Mouse (Mus musculus): Measurements from ENCODE around the gene Gm49366. TPM values are rescaled to one million over a fixed set of nuclear protein-coding genes. Genes with fewer than 3 reads are reported as not detected.
"Not testable (repeated sequence)": the region's sequence is repeated elsewhere in the genome, so short reads cannot be mapped to it uniquely, and the experiment has no call there.

The Gm49366 gene
- total RNA-seq (2021): not detected

GRCm38 (mm10) chr12:84038691-84039111 lies at the start of gene Gm49366:
TSS of gene Gm49366 (plus strand) at chr12:84038935.
- intact Hi-C loops (cut with DNase I): not testable (repeated sequence)
- DNase-seq (ENCODE audit: extremely low spot score in 1 of 2, low spot score in 2 of 2): peak in 1 of 2 experiments; percentile 40

- DNase-seq (ENCODE audit: extremely low spot score in 1 of 2, low spot score in 2 of 2): no peak
- intact Hi-C loops (cut with DNase I): loop anchor here (5.0 kb wide), 1 partner anchor 43 kb away; no protein-coding TSS in a partner anchor
Measured at GRCm38 (mm10) chr12:83989378-83989777, 49.4 kb upstream of the Gm49366 start.

GRCm38 (mm10) chr12:83997221-83997620 lies 41.5 kb upstream of the Gm49366 start:
- no peak for DNase-seq (ENCODE audit: extremely low spot score in 1 of 2, low spot score in 2 of 2)
- intact Hi-C loops (cut with DNase I): no loop called here

GRCm38 (mm10) chr12:83998341-83999107 lies 40.2 kb upstream of the Gm49366 start:
- intact Hi-C loops (cut with DNase I): no loop called here
- DNase-seq (ENCODE audit: extremely low spot score in 1 of 2, low spot score in 2 of 2): no peak

- intact Hi-C loops (cut with DNase I): not testable (repeated sequence)
- peak in 1 of 2 experiments; percentile 51 for DNase-seq (ENCODE audit: extremely low spot score in 1 of 2, low spot score in 2 of 2)
Measured at GRCm38 (mm10) chr12:83999237-83999636, 39.5 kb upstream of the Gm49366 start.

- intact Hi-C loops (cut with DNase I): no loop called here
- DNase-seq (ENCODE audit: extremely low spot score in 1 of 2, low spot score in 2 of 2): no peak
Measured at GRCm38 (mm10) chr12:84000418-84000817, 38.3 kb upstream of the Gm49366 start.

GRCm38 (mm10) chr12:84003866-84004265 lies 34.9 kb upstream of the Gm49366 start:
- intact Hi-C loops (cut with DNase I): no loop called here

GRCm38 (mm10) chr12:84008251-84008650 lies 30.5 kb upstream of the Gm49366 start:
- intact Hi-C loops (cut with DNase I): no loop called here
- DNase-seq (ENCODE audit: extremely low spot score in 1 of 2, low spot score in 2 of 2): no peak

More at GRCm38 (mm10) chr12:84003866-84004265, 34.9 kb upstream of the Gm49366 start:
- DNase-seq (ENCODE audit: extremely low spot score in 1 of 2, low spot score in 2 of 2): no peak

- no peak for DNase-seq (ENCODE audit: extremely low spot score in 1 of 2, low spot score in 2 of 2)
- intact Hi-C loops (cut with DNase I): no loop called here
Measured at GRCm38 (mm10) chr12:84008729-84009128, 30.0 kb upstream of the Gm49366 start.

- intact Hi-C loops (cut with DNase I): not testable (repeated sequence)
- DNase-seq (ENCODE audit: extremely low spot score in 1 of 2, low spot score in 2 of 2): peak; percentile 72 to 81
Measured at GRCm38 (mm10) chr12:84009171-84009965, 29.4 kb upstream of the Gm49366 start, which contains the start of gene Acot1. TSS of gene Acot1 (plus strand) at chr12:84009490.

GRCm38 (mm10) chr12:84010201-84010600 lies 28.5 kb upstream of the Gm49366 start:
- DNase-seq (ENCODE audit: extremely low spot score in 1 of 2, low spot score in 2 of 2): no peak
- intact Hi-C loops (cut with DNase I): no loop called here

- intact Hi-C loops (cut with DNase I): no loop called here
- DNase-seq (ENCODE audit: extremely low spot score in 1 of 2, low spot score in 2 of 2): peak; percentile 80
Measured at GRCm38 (mm10) chr12:84011251-84012040, 27.3 kb upstream of the Gm49366 start.

- DNase-seq (ENCODE audit: extremely low spot score in 1 of 2, low spot score in 2 of 2): peak in 1 of 2 experiments; percentile 36
Measured at GRCm38 (mm10) chr12:84013130-84013529, 25.6 kb upstream of the Gm49366 start.

GRCm38 (mm10) chr12:84013701-84014100 lies 25.0 kb upstream of the Gm49366 start:
- intact Hi-C loops (cut with DNase I): no loop called here
- DNase-seq (ENCODE audit: extremely low spot score in 1 of 2, low spot score in 2 of 2): no peak

More at GRCm38 (mm10) chr12:84013130-84013529, 25.6 kb upstream of the Gm49366 start:
- intact Hi-C loops (cut with DNase I): no loop called here

- DNase-seq (ENCODE audit: extremely low spot score in 1 of 2, low spot score in 2 of 2): peak in 1 of 2 experiments; percentile 62
- intact Hi-C loops (cut with DNase I): not testable (repeated sequence)
Measured at GRCm38 (mm10) chr12:84020528-84020927, 18.2 kb upstream of the Gm49366 start.

GRCm38 (mm10) chr12:84022266-84022665 lies 16.5 kb upstream of the Gm49366 start:
- DNase-seq (ENCODE audit: extremely low spot score in 1 of 2, low spot score in 2 of 2); intact Hi-C loops (cut with DNase I): not testable (repeated sequence)

GRCm38 (mm10) chr12:84023052-84023745 lies 15.5 kb upstream of the Gm49366 start:
- no peak for DNase-seq (ENCODE audit: extremely low spot score in 1 of 2, low spot score in 2 of 2)
- intact Hi-C loops (cut with DNase I): no loop called here

- no peak for DNase-seq (ENCODE audit: extremely low spot score in 1 of 2, low spot score in 2 of 2)
- intact Hi-C loops (cut with DNase I): no loop called here
Measured at GRCm38 (mm10) chr12:84025888-84026287, 12.8 kb upstream of the Gm49366 start.

Measured in left cerebral cortex, postnatal 10 days (tissue).